ENCODE assay signal across 8 mouse cellular contexts in genomic region chr8:91551775-91552538, GRCm38 (mm10).
DNase-seq lines count a peak whose midpoint lies in the region; ATAC-seq lines count a peak whose summit lies in the region.

No protein-coding gene starts in this region.

- peak; percentile 66 for ATAC-seq in frontal cortex, adult (ENCODE audit: low TSS enrichment)

- intact Hi-C loops in gastrocnemius, postnatal 36 days (cut with DNase I): loop anchor here (1.0 kb wide), 1 partner anchor 12 kb away; no protein-coding TSS in a partner anchor

- DNase-seq in frontal cortex, postnatal 14 days (ENCODE audit: low spot score in 2 of 2): no peak
- DNase-seq in brain, embryonic 18.5 days (ENCODE audit: low read depth, low spot score): peak; percentile 37
- DNase-seq in gastrocnemius, postnatal 36 days: peak; percentile 41 to 65
- DNase-seq in layer of hippocampus, postnatal 36 days: peak; percentile 36 to 48
- DNase-seq in thymus, postnatal 25 days: no peak
- DNase-seq in urinary bladder, postnatal 36 days (ENCODE audit: low spot score in 2 of 2): no peak
- no peak for DNase-seq in adrenal gland, postnatal 36 days

Comparison
In these comparisons a context has a peak if more than half of its experiments do, and no peak if none do; other contexts are left out.
1. DNase-seq: peak in brain, embryonic 18.5 days (single experiment), gastrocnemius, postnatal 36 days (2 of 2) and layer of hippocampus, postnatal 36 days (2 of 2); none in frontal cortex, postnatal 14 days (0 of 2), thymus, postnatal 25 days (single experiment), urinary bladder, postnatal 36 days (0 of 2) and adrenal gland, postnatal 36 days (0 of 2).